Mouse (Mus musculus): ENCODE data around the gene Fam76a.

The Fam76a gene

GRCm38 (mm10) chr4:132884844-132885374 is 37.4 kb downstream of the Fam76a start:
- no peak for DNase-seq (ENCODE audit: low read depth, low spot score)

GRCm38 (mm10) chr4:132884064-132884843 is 38.1 kb downstream of the Fam76a start, which contains the start of gene Stx12:
Stx12 (minus strand) TSS chr4:132884509.
- peak; percentile 77 for DNase-seq (ENCODE audit: low read depth, low spot score)

GRCm38 (mm10) chr4:132883561-132884063 is 38.7 kb downstream of the Fam76a start:
- no peak for DNase-seq (ENCODE audit: low read depth, low spot score)

- DNase-seq (ENCODE audit: low read depth, low spot score), result no peak
Measured at GRCm38 (mm10) chr4:132874363-132875097, 47.8 kb downstream of the Fam76a start.

GRCm38 (mm10) chr4:132873481-132874362 is 48.6 kb downstream of the Fam76a start:
- no peak for DNase-seq (ENCODE audit: low read depth, low spot score)

- DNase-seq (ENCODE audit: low read depth, low spot score), result no peak
Measured at GRCm38 (mm10) chr4:132871116-132871515, 51.2 kb downstream of the Fam76a start.

GRCm38 (mm10) chr4:132864856-132865255 is 57.5 kb downstream of the Fam76a start:
- no peak for DNase-seq (ENCODE audit: low read depth, low spot score)

GRCm38 (mm10) chr4:132863012-132863411 is 59.3 kb downstream of the Fam76a start:
- DNase-seq (ENCODE audit: low read depth, low spot score), result no peak

GRCm38 (mm10) chr4:132860880-132861279 is 61.5 kb downstream of the Fam76a start:
- no peak for DNase-seq (ENCODE audit: low read depth, low spot score)

Measured in WW6 (cell line).